Mouse (Mus musculus): ENCODE measurements at regions not wholly inside any gene's neighbourhood (a gene's known extent, or its start where the extent isn't known, plus 50 kb on each side); places are given as distances from the start of the nearest gene placed in this dataset.

DNA sequence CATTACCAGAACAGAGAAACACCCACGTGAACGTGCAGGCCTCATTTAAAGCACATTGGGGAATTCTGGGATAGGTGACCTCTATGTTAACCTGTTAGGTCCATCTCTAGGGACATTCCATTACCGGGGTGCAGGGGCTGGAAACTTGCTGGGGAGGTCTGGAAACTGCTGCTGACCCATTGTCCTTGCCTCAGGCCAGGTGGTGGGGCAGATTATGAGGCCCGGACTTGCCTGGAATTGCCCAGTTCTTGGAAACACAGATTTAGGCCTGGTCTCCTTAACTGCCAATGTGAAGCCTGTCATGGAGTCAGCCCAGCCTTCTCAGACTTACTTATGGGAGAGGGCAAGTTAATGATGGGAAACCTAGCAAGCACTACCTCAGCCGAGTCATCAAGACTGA lies 175.3 kb upstream of the Klf7 start:
- H3K4me1 ChIP-seq (replicated peaks; ENCODE audit: control insufficient read depth, insufficient read depth, low read length), result no peaks in the 10 kb centered on the region
- 85% methylated on average over 5 of the region's 5 CpGs for WGBS
- no peak overlapping the region for H3K4me3 ChIP-seq (ENCODE audit: low read depth, low read length)
- no peaks in the 10 kb centered on the region for H3K9me3 ChIP-seq (ENCODE audit: control insufficient read depth, low read length)
- ATAC-seq (replicated peaks; ENCODE audit: low FRiP score) (no peak), DNase-seq (ENCODE audit: low spot score) (no peak)
- H3K36me3 ChIP-seq (ENCODE audit: control insufficient read depth, insufficient read depth, low read length), result no peaks in the 10 kb centered on the region
- no peak overlapping the region for H3K27ac ChIP-seq (ENCODE audit: low read depth, low read length)
- no peak overlapping the region for H3K4me2 ChIP-seq
- no peaks in the 10 kb centered on the region for H3K27me3 ChIP-seq (replicated peaks; ENCODE audit: control insufficient read depth, insufficient read depth, low read length)
- no peak overlapping the region for H3K9ac ChIP-seq (ENCODE audit: low read depth, low read length)

GRCm38 (mm10) chr1:64295512-64295945 lies 173.4 kb upstream of the Klf7 start:
- DNase-seq (ENCODE audit: low spot score) (no peak), ATAC-seq (replicated peaks; ENCODE audit: low FRiP score) (no peak)
- 45% methylated on average over 6 of the region's 6 CpGs for WGBS
- no peak overlapping the region for H3K9ac ChIP-seq (ENCODE audit: low read depth, low read length)
- no peaks in the 10 kb centered on the region for H3K4me1 ChIP-seq (replicated peaks; ENCODE audit: control insufficient read depth, insufficient read depth, low read length)
- H3K27me3 ChIP-seq (replicated peaks; ENCODE audit: control insufficient read depth, insufficient read depth, low read length), result no peaks in the 10 kb centered on the region
- no peak overlapping the region for H3K4me3 ChIP-seq (ENCODE audit: low read depth, low read length)
- H3K4me2 ChIP-seq, result no peak overlapping the region
- H3K27ac ChIP-seq (ENCODE audit: low read depth, low read length), result no peak overlapping the region
- no peaks in the 10 kb centered on the region for H3K9me3 ChIP-seq (ENCODE audit: control insufficient read depth, low read length)
- no peaks in the 10 kb centered on the region for H3K36me3 ChIP-seq (ENCODE audit: control insufficient read depth, insufficient read depth, low read length)

DNA sequence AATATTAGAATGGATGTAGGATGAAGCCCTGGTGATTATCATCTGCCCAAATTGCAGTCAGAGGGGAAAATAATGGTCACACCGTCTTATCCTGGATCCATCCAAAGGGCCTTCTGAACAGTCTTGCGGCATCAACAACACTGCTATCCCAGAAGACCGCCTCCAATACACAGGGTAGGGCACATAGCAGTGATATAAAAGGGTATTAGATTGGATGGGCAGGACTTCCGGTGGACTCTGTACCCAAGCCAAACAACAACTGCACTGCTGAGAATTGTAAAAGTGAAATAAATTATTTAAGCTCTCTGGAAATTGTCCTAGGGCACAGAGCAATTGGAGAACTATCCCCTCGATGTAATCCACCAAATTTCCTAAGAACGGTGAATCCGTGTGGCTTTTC lies 173.0 kb upstream of the Klf7 start:
- Histone ChIP-seq H3K4me3 (ENCODE audit: low read depth, low read length) (no peak overlapping the region), H3K9me3 (ENCODE audit: control insufficient read depth, low read length) (no peaks in the 10 kb centered on the region), H3K27me3 (replicated peaks; ENCODE audit: control insufficient read depth, insufficient read depth, low read length) (no peaks in the 10 kb centered on the region), H3K9ac (ENCODE audit: low read depth, low read length) (no peak overlapping the region), H3K4me2 (no peak overlapping the region), H3K4me1 (replicated peaks; ENCODE audit: control insufficient read depth, insufficient read depth, low read length) (no peaks in the 10 kb centered on the region), H3K36me3 (ENCODE audit: control insufficient read depth, insufficient read depth, low read length) (no peaks in the 10 kb centered on the region), H3K27ac (ENCODE audit: low read depth, low read length) (no peak overlapping the region)
- no peak for DNase-seq (ENCODE audit: low spot score)
- WGBS, result 74% methylated on average over 7 of the region's 7 CpGs
- ATAC-seq (replicated peaks; ENCODE audit: low FRiP score), result no peak

- Histone ChIP-seq H3K4me3 (ENCODE audit: low read depth, low read length) (no peak overlapping the region), H3K27ac (ENCODE audit: low read depth, low read length) (no peak overlapping the region), H3K4me1 (replicated peaks; ENCODE audit: control insufficient read depth, insufficient read depth, low read length) (no peaks in the 10 kb centered on the region), H3K27me3 (replicated peaks; ENCODE audit: control insufficient read depth, insufficient read depth, low read length) (no peaks in the 10 kb centered on the region), H3K9me3 (ENCODE audit: control insufficient read depth, low read length) (no peaks in the 10 kb centered on the region), H3K9ac (ENCODE audit: low read depth, low read length) (no peak overlapping the region), H3K4me2 (no peak overlapping the region), H3K36me3 (ENCODE audit: control insufficient read depth, insufficient read depth, low read length) (no peaks in the 10 kb centered on the region)
- DNase-seq (ENCODE audit: low spot score), result no peak
- no peak for ATAC-seq (replicated peaks; ENCODE audit: low FRiP score)
- WGBS, result 54% methylated on average over 12 of the region's 12 CpGs
Measured at GRCm38 (mm10) chr1:64288812-64289447, 166.8 kb upstream of the Klf7 start.

DNA sequence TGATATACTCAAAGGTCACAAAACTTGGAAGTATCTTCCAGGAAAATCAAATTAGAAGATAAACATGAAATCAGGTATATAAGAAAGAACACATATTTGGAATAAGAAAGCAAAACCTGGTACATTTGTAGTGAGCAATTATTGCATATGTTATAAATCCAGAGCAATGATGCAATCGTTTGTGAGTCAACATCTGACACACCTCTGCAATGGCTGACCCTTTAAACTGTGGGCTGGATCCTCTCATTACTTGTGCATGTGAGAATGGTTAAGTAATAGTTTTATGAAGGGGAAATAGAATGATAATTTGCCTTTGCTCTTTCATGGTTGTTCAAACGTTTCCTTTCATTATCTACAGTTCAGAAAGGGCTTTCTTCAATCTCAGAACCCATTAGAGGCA lies 165.0 kb upstream of the Klf7 start:
- WGBS, result 61% methylated on average over 2 of the region's 2 CpGs
- ATAC-seq (replicated peaks; ENCODE audit: low FRiP score), result no peak

DNA sequence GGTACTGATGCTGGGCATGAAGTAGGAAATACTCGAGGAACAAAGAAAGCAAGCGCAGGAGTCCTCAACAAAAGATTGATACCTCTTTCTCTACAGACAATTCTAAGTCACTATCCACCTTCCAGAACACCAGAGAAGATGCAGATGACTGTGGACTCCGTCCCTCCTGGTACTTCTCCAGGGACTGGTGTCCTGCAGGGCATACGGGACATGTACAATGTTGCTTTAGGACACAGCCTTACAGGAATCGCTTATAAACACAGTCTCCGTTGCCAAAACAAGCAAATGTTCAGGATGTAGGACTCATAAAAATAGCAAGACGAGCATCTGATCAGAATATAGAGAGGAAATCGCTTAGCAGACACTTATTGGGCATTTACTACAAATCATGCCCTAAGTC lies 162.6 kb upstream of the Klf7 start:
- Histone ChIP-seq H3K9me3 (ENCODE audit: control insufficient read depth, low read length) (no peaks in the 10 kb centered on the region), H3K9ac (ENCODE audit: low read depth, low read length) (no peak overlapping the region), H3K4me1 (replicated peaks; ENCODE audit: control insufficient read depth, insufficient read depth, low read length) (no peaks in the 10 kb centered on the region), H3K27me3 (replicated peaks; ENCODE audit: control insufficient read depth, insufficient read depth, low read length) (no peaks in the 10 kb centered on the region), H3K4me3 (ENCODE audit: low read depth, low read length) (no peak overlapping the region), H3K36me3 (ENCODE audit: control insufficient read depth, insufficient read depth, low read length) (no peaks in the 10 kb centered on the region), H3K27ac (ENCODE audit: low read depth, low read length) (no peak overlapping the region), H3K4me2 (no peak overlapping the region)
- ATAC-seq (replicated peaks; ENCODE audit: low FRiP score) (no peak), DNase-seq (ENCODE audit: low spot score) (no peak)
- 82% methylated on average over 8 of the region's 8 CpGs for whole genome bisulfite sequencing

More for the DNA sequence above, 165.0 kb upstream of the Klf7 start:
- no peaks in the 10 kb centered on the region for H3K27me3 ChIP-seq (replicated peaks; ENCODE audit: control insufficient read depth, insufficient read depth, low read length)
- H3K4me2 ChIP-seq, result no peak overlapping the region
- no peaks in the 10 kb centered on the region for H3K36me3 ChIP-seq (ENCODE audit: control insufficient read depth, insufficient read depth, low read length)
- no peaks in the 10 kb centered on the region for H3K4me1 ChIP-seq (replicated peaks; ENCODE audit: control insufficient read depth, insufficient read depth, low read length)
- DNase-seq (ENCODE audit: low spot score), result no peak
- H3K27ac ChIP-seq (ENCODE audit: low read depth, low read length), result no peak overlapping the region
- no peaks in the 10 kb centered on the region for H3K9me3 ChIP-seq (ENCODE audit: control insufficient read depth, low read length)
- no peak overlapping the region for H3K4me3 ChIP-seq (ENCODE audit: low read depth, low read length)
- H3K9ac ChIP-seq (ENCODE audit: low read depth, low read length), result no peak overlapping the region

GRCm38 (mm10) chr1:64275865-64276264 lies 153.8 kb upstream of the Klf7 start:
- Histone ChIP-seq H3K27ac (ENCODE audit: low read depth, low read length) (no peak overlapping the region), H3K4me2 (no peak overlapping the region), H3K9ac (ENCODE audit: low read depth, low read length) (no peak overlapping the region), H3K9me3 (ENCODE audit: control insufficient read depth, low read length) (no peaks in the 10 kb centered on the region), H3K36me3 (ENCODE audit: control insufficient read depth, insufficient read depth, low read length) (no peaks in the 10 kb centered on the region), H3K27me3 (replicated peaks; ENCODE audit: control insufficient read depth, insufficient read depth, low read length) (no peaks in the 10 kb centered on the region), H3K4me1 (replicated peaks; ENCODE audit: control insufficient read depth, insufficient read depth, low read length) (no peaks in the 10 kb centered on the region), H3K4me3 (ENCODE audit: low read depth, low read length) (no peak overlapping the region)
- DNase-seq (ENCODE audit: low spot score) (no peak), ATAC-seq (replicated peaks; ENCODE audit: low FRiP score) (no peak)

- DNase-seq (ENCODE audit: low spot score) (no peak), ATAC-seq (replicated peaks; ENCODE audit: low FRiP score) (no peak)
- no peak overlapping the region for H3K4me2 ChIP-seq
- no peak overlapping the region for H3K9ac ChIP-seq (ENCODE audit: low read depth, low read length)
- no peak overlapping the region for H3K27ac ChIP-seq (ENCODE audit: low read depth, low read length)
- no peaks in the 10 kb centered on the region for H3K9me3 ChIP-seq (ENCODE audit: control insufficient read depth, low read length)
- no peaks in the 10 kb centered on the region for H3K36me3 ChIP-seq (ENCODE audit: control insufficient read depth, insufficient read depth, low read length)
- no peak overlapping the region for H3K4me3 ChIP-seq (ENCODE audit: low read depth, low read length)
- H3K4me1 ChIP-seq (replicated peaks; ENCODE audit: control insufficient read depth, insufficient read depth, low read length), result no peaks in the 10 kb centered on the region
- 74% methylated on average over 3 of the region's 3 CpGs for WGBS
- no peaks in the 10 kb centered on the region for H3K27me3 ChIP-seq (replicated peaks; ENCODE audit: control insufficient read depth, insufficient read depth, low read length)
Measured at GRCm38 (mm10) chr1:64275086-64275802, 153.2 kb upstream of the Klf7 start.

DNA sequence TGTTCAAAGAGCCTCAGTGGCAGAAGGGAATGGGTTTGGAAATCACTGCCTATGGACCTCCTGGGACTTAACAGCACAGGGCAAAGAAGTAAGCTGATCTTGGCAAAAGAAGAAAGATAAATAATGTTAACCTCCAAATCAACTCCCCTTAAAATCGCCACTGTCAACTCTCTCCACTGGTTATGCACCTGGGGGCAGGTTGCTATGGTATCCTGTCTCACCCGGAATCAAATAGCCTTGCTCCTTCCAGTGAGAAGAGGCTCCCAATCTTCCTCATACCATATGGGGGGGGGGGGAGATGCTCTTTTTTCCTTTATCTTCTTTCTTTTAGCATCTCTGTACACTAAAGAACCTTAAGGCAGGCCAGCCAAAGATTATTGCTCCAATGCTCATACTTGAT lies 135.2 kb upstream of the Klf7 start:
- no peaks in the 10 kb centered on the region for H3K36me3 ChIP-seq (ENCODE audit: control insufficient read depth, insufficient read depth, low read length)
- no peak overlapping the region for H3K4me2 ChIP-seq
- 64% methylated on average over 2 of the region's 2 CpGs for WGBS
- no peaks in the 10 kb centered on the region for H3K9me3 ChIP-seq (ENCODE audit: control insufficient read depth, low read length)
- H3K4me3 ChIP-seq (ENCODE audit: low read depth, low read length), result no peak overlapping the region
- DNase-seq (ENCODE audit: low spot score) (no peak), ATAC-seq (replicated peaks; ENCODE audit: low FRiP score) (no peak)
- no peak overlapping the region for H3K27ac ChIP-seq (ENCODE audit: low read depth, low read length)
- no peak overlapping the region for H3K9ac ChIP-seq (ENCODE audit: low read depth, low read length)
- H3K4me1 ChIP-seq (replicated peaks; ENCODE audit: control insufficient read depth, insufficient read depth, low read length), result no peaks in the 10 kb centered on the region
- H3K27me3 ChIP-seq (replicated peaks; ENCODE audit: control insufficient read depth, insufficient read depth, low read length), result no peaks in the 10 kb centered on the region
